Mouse (Mus musculus) C2C12 (cell line): ENCODE data around the gene Msmb. TPM values are rescaled to one million over a fixed set of nuclear protein-coding genes. Genes with fewer than 3 reads are reported as not detected.
"Not testable (repeated sequence)": the region's sequence is repeated elsewhere in the genome, so short reads cannot be mapped to it uniquely, and the experiment has no call there.

Experiments used
- H3K27me3 ChIP-seq: one replicate; pipeline ENCODE4 v1.6.1; 2011; ENCODE audit not compliant: control insufficient read depth, insufficient read depth, insufficient read length
- H3K36me3 ChIP-seq: one replicate; pipeline ENCODE4 v1.6.1; 2011; ENCODE audit not compliant: control insufficient read depth, insufficient read depth
- H3K4me3 ChIP-seq: one replicate; pipeline ENCODE4 v1.5.1; 2011; ENCODE audit warnings: mild to moderate bottlenecking, control low read depth; ENCODE audit not compliant: poor library complexity, insufficient read depth, severe bottlenecking
- H3K79me2 ChIP-seq: one replicate; pipeline ENCODE4 v1.6.1; 2011; ENCODE audit not compliant: control insufficient read depth, insufficient read depth
- H3K79me3 ChIP-seq: one replicate; pipeline ENCODE4 v1.6.1; 2011; ENCODE audit warnings: low read depth, control low read depth
- H3ac ChIP-seq: one replicate; pipeline ENCODE3; 2011; ENCODE audit warnings: low read depth; ENCODE audit not compliant: control insufficient read depth, insufficient read length
- CEBPB ChIP-seq: IDR thresholded peaks from one replicate; pipeline ENCODE4 v1.6.1; 2011; ENCODE audit warnings: low read depth, mild to moderate bottlenecking, control low read depth, moderate library complexity
- CTCF ChIP-seq: IDR thresholded peaks from one replicate; pipeline ENCODE4 v1.5.1; 2011; ENCODE audit not compliant: control insufficient read depth, insufficient read depth, insufficient read length
- FOSL1 ChIP-seq: IDR thresholded peaks from one replicate; pipeline ENCODE4 v1.8.0; 2011; ENCODE audit warnings: mild to moderate bottlenecking, low read length; ENCODE audit not compliant: poor library complexity, insufficient read depth, severe bottlenecking
- MAX ChIP-seq: IDR thresholded peaks from one replicate; pipeline ENCODE4 v1.6.1; 2011; ENCODE audit warnings: mild to moderate bottlenecking, control low read depth
- MYOD1 ChIP-seq: IDR thresholded peaks from one replicate; pipeline ENCODE4 v1.6.1; 2011; ENCODE audit warnings: low read depth; ENCODE audit not compliant: control insufficient read depth, insufficient read length
- MYOG ChIP-seq: IDR thresholded peaks from one replicate; pipeline ENCODE4 v1.6.1; 2011; ENCODE audit not compliant: control insufficient read depth, insufficient read length; ENCODE audit errors: extremely low read depth
- USF1 ChIP-seq: IDR thresholded peaks from one replicate; pipeline ENCODE4 v1.6.1; 2011; ENCODE audit warnings: low read depth, mild to moderate bottlenecking, control low read depth, moderate library complexity
- polyA plus RNA-seq: library from polyadenylated mRNA; unstranded; fragments of >200 nt; fragmentation: generic; extraction: Trizol; gene quantifications from one replicate; pipeline ENCODE4 v1.2.1, GENCODE M21; 2012; ENCODE audit warnings: missing spikeins

Msmb gene
- polyA plus RNA-seq, 1 experiment = not detected

DNA sequence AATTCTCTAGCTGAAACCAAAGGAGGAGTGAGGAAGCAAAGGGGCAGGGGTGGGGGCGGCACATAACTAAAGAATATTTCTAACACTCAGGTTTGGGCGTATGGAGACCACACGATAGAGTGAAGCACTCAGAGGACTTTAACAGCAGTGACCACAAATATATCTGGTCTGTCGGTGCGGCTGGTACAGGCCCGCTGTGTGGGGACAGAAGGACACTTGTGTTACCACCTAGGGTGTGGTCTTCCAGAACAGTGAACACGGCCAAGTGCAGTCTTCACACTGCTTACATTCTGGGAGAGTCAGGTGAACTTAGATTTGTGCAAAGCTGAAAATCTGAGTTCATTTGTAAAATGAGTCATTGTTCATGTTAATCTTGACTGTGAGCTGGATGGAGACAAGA, 44.1 kb upstream of the Msmb start:
- no peak overlapping the region for H3K4me3 ChIP-seq

DNA sequence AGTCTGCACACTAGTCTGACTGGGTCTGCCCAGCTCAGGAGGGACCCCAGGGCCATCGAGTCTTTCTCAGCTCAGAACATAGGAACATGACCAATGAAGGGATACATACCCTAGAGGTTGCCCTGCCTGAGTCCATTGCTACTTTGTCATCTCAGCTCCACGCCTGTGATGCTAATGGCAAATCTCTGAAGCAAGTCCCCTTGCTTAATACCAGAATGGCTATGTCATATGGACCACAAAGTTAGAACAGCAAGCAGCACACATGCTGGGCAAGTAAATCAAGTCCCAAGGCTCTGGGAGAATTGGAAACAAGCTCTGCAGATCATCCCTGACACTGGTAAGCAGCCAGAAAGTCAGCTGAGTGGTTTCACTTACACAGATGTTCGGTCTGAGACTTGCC, 42.9 kb upstream of the Msmb start:
- H3K79me3 ChIP-seq = no peaks in the 10 kb centered on the region
- TF ChIP-seq CEBPB = no peak
- TF ChIP-seq USF1 = no peak
- TF ChIP-seq MYOD1 = no peak
- no peak for TF ChIP-seq CTCF
- no peak for TF ChIP-seq FOSL1
- no peak for TF ChIP-seq MAX
- no peak for TF ChIP-seq MYOG
- H3K4me3 ChIP-seq = no peak overlapping the region
- H3K79me2 ChIP-seq = no peaks in the 10 kb centered on the region
- H3ac ChIP-seq = no peak overlapping the region
- H3K36me3 ChIP-seq = peaks cover 77% of the 10 kb centered on the region
- H3K27me3 ChIP-seq = no peaks in the 10 kb centered on the region

More for the DNA sequence above, 44.1 kb upstream of the Msmb start:
- Histone ChIP-seq H3K27me3 (no peaks in the 10 kb centered on the region), H3K36me3 (peaks cover 81% of the 10 kb centered on the region), H3K79me3 (no peaks in the 10 kb centered on the region), H3ac (no peak overlapping the region), H3K79me2 (no peaks in the 10 kb centered on the region)
- TF ChIP-seq MAX (no peak), FOSL1 (no peak), USF1 (no peak), MYOG (no peak), CEBPB (no peak), CTCF (no peak), MYOD1 (no peak)

GRCm38 (mm10) chr14:32103556-32103955, 38.3 kb upstream of the Msmb start:
- Histone ChIP-seq H3K79me3 (no peaks in the 10 kb centered on the region), H3K36me3 (peaks cover 40% of the 10 kb centered on the region), H3K79me2 (no peaks in the 10 kb centered on the region), H3ac (no peak overlapping the region), H3K4me3 (no peak overlapping the region), H3K27me3 (no peaks in the 10 kb centered on the region)
- no peak for TF ChIP-seq CTCF
- TF ChIP-seq CEBPB = no peak
- no peak for TF ChIP-seq USF1
- TF ChIP-seq MYOG = no peak
- TF ChIP-seq MAX = no peak
- no peak for TF ChIP-seq MYOD1
- TF ChIP-seq FOSL1 = no peak

DNA sequence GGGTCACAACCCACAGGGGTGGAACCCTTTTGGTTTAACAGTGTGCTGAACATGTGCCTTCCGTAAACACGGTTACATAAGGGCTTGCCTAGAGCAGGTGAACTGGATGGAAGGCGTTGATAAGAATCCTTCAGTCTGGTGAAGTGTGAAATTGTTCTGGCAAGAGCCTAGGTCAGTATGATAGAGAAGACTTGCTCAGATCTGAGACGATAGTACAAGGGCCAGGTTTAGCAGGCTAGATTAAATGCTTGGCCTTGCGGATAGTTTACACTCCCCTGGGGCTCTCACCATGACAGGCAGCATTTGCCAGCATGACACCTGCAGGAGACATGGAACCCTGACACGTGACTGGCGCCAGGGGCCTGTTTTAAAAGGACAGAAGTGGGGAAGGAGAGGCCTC, 36.2 kb upstream of the Msmb start:
- Histone ChIP-seq H3K36me3 (peaks cover 20% of the 10 kb centered on the region), H3K79me2 (no peaks in the 10 kb centered on the region)
- no peak for TF ChIP-seq MAX

GRCm38 (mm10) chr14:32106911-32107310, 34.9 kb upstream of the Msmb start:
- TF ChIP-seq MAX (no peak), MYOG (no peak), USF1 (no peak), CTCF (no peak), MYOD1 (no peak)
- Histone ChIP-seq H3K27me3 (no peaks in the 10 kb centered on the region), H3K4me3 (no peak overlapping the region), H3K36me3 (peaks cover 14% of the 10 kb centered on the region), H3ac (no peak overlapping the region), H3K79me3 (no peaks in the 10 kb centered on the region), H3K79me2 (no peaks in the 10 kb centered on the region)

More for the DNA sequence above, 36.2 kb upstream of the Msmb start:
- H3K79me3 ChIP-seq = no peaks in the 10 kb centered on the region
- H3ac ChIP-seq = no peak overlapping the region
- no peaks in the 10 kb centered on the region for H3K27me3 ChIP-seq
- H3K4me3 ChIP-seq = no peak overlapping the region

DNA sequence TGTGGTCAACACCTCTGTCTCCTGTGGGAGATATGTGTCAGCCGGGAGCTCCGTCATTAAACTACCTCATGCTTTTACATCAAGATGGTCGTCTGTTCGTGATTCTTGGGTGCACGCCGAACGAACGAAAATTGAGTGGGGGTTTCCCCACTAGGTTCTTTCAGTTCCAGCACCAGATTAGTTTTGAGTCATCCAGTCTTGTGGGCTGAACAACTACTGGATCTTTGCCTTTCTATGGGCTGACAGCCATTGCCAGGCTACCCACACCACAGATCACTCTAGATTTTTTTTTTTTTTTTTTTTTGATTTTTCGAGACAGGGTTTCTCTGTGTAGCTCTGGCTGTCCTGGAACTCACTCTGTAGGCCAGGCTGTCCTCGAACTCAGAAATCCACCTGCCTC, 29.7 kb upstream of the Msmb start:
- not testable (repeated sequence) for H3K27me3 ChIP-seq, H3ac ChIP-seq

More for the DNA sequence above, 29.7 kb upstream of the Msmb start:
- H3K36me3 ChIP-seq, H3K4me3 ChIP-seq, H3K79me3 ChIP-seq, H3K79me2 ChIP-seq: not testable (repeated sequence)
